Mouse (Mus musculus) MEL (cell line): ENCODE measurements at regions not wholly inside any gene's neighbourhood (a gene's known extent, or its start where the extent isn't known, plus 50 kb on each side); places are given as distances from the start of the nearest gene placed in this dataset.

ENCODE experiments used
- CTCF ChIP-seq, 3 experiments: IDR thresholded peaks in 2 of 3; conservative IDR thresholded peaks in 1 of 3; 2 replicates each; pipeline ENCODE4 v1.5.1; 2011 to 2012; ENCODE audit warnings: low read length in 3 of 3, low read depth in 2 of 3, mild to moderate bottlenecking in 2 of 3, improper control_type of control experiment in 1 of 3, inconsistent platforms in 1 of 3, mixed read lengths in 1 of 3, moderate library complexity in 1 of 3; ENCODE audit not compliant: control insufficient read depth in 1 of 3, insufficient read depth in 1 of 3, poor library complexity in 1 of 3, severe bottlenecking in 1 of 3
- EP300 ChIP-seq, 2 experiments: IDR thresholded peaks; 2 replicates each; pipeline ENCODE4 v1.6.1; 2011; ENCODE audit warnings: improper control_type of control experiment in 2 of 2, low read length in 2 of 2, low read depth in 1 of 2, mild to moderate bottlenecking in 1 of 2
- GATA1 ChIP-seq: IDR thresholded peaks from 2 replicates; pipeline ENCODE4 v1.6.1; 2011; ENCODE audit warnings: low read depth, low read length, improper control_type of control experiment
- HCFC1 ChIP-seq: IDR thresholded peaks from 2 replicates; pipeline ENCODE4 v1.6.1; 2012; ENCODE audit warnings: low read depth, mild to moderate bottlenecking, inconsistent platforms, low read length, improper control_type of control experiment, moderate library complexity
- KAT2A ChIP-seq: conservative IDR thresholded peaks from 2 replicates; pipeline ENCODE4 v1.6.1; 2012; ENCODE audit warnings: low read depth, low read length, improper control_type of control experiment, inconsistent platforms
- POLR2A ChIP-seq, 2 experiments: IDR thresholded peaks; 2 replicates each; pipeline ENCODE4 v1.6.1; 2011 to 2012; ENCODE audit warnings: low read length in 2 of 2, mild to moderate bottlenecking in 2 of 2, control low read depth in 1 of 2, improper control_type of control experiment in 1 of 2, low read depth in 1 of 2, moderate library complexity in 1 of 2; ENCODE audit not compliant: control insufficient read depth in 1 of 2, insufficient read depth in 1 of 2, poor library complexity in 1 of 2
- TAL1 ChIP-seq: IDR thresholded peaks from 2 replicates; pipeline ENCODE4 v1.6.1; 2012; ENCODE audit warnings: mild to moderate bottlenecking, inconsistent platforms, low read length, moderate library complexity, mixed read lengths
- TCF12 ChIP-seq: IDR thresholded peaks from 2 replicates; pipeline ENCODE4 v1.6.1; 2014; ENCODE audit warnings: low read depth, mild to moderate bottlenecking, inconsistent platforms, low read length, improper control_type of control experiment, moderate library complexity
- ZMIZ1 ChIP-seq: IDR thresholded peaks from 2 replicates; pipeline ENCODE4 v1.6.1; 2012; ENCODE audit warnings: low read depth, mild to moderate bottlenecking, inconsistent platforms, low read length, improper control_type of control experiment, moderate library complexity

GRCm38 (mm10) chr1:128912532-128912931, 320.4 kb upstream of the Cxcr4 start:
- TF ChIP-seq TCF12 (no peak), KAT2A (no peak), TAL1 (no peak), CTCF (IDR thresholded peaks at IDR 0.05 in 2 of 3, conservative IDR thresholded peaks at IDR 0.05 in 1 of 3; ENCODE audit: control insufficient read depth in 1 of 3, insufficient read depth in 1 of 3, low read depth in 2 of 3, low read length in 3 of 3, poor library complexity in 1 of 3, severe bottlenecking in 1 of 3) (no peak), POLR2A (IDR thresholded peaks at IDR 0.05; ENCODE audit: control insufficient read depth in 1 of 2, insufficient read depth in 1 of 2, low read depth in 1 of 2, low read length in 2 of 2, poor library complexity in 1 of 2) (no peak), GATA1 (no peak), EP300 (IDR thresholded peaks at IDR 0.05; ENCODE audit: low read depth in 1 of 2, low read length in 2 of 2) (no peak), HCFC1 (no peak), ZMIZ1 (no peak)
